ENCODE assay signal across 9 mouse cellular contexts in genomic region chr8:55939870-55940525, GRCm38 (mm10). TPM values are rescaled to one million over a fixed set of nuclear protein-coding genes. Genes with fewer than 3 reads are reported as not detected.
A peak's percentile ranks its signal among the peaks of the same experiment; 100 is the strongest.
DNase-seq lines count a peak whose midpoint lies in the region; ATAC-seq and TF ChIP-seq lines count a peak whose summit lies in the region.
"Had no signal": no experiment of that assay in that cellular context is flagged by ENCODE, and none has a peak within 500 bp of the region (broad histone marks: within the 10 kb centered on the region; RNA-seq: fewer than 3 reads in every experiment).

Gene Glra3, plus strand, starts transcription at chr8:55940460.

- WGBS in heart, embryonic 14.5 days = 13% methylated on average over 11 of the region's 11 CpGs
- WGBS in hindbrain, postnatal 0 days = 8% methylated on average over 11 of the region's 11 CpGs
- WGBS in stomach, embryonic 15.5 days = 13% methylated on average over 11 of the region's 11 CpGs

- no peak for DNase-seq in heart, postnatal 10 days
- peak; percentile 29 for DNase-seq in embryo, embryonic 9.5 days (ENCODE audit: extremely low spot score)
- DNase-seq in hindbrain, postnatal 0 days (ENCODE audit: low spot score) = peak; percentile 82
- DNase-seq in mesoderm, embryonic 11.5 days (ENCODE audit: low read depth, low spot score) = peak; percentile 44
- DNase-seq in gastrocnemius, adult 8-10 months (ENCODE audit: low spot score in 2 of 2) = no peak
- no peak for DNase-seq in adrenal gland, adult (ENCODE audit: inconsistent age in 2 of 2, low spot score in 1 of 2)

- H3K4me1 ChIP-seq in heart, embryonic 14.5 days (ENCODE audit: control insufficient read depth in 2 of 2, insufficient read depth in 2 of 2, low read length in 2 of 2) = no peaks in the 10 kb centered on the region; a peak in 1 of 4 replicates
- H3K4me1 ChIP-seq in hindbrain, postnatal 0 days (ENCODE audit: insufficient read depth, low read length) = 0 out of 2 replicates have a peak, but pooled peaks cover 5% of the 10 kb centered on the region
- H3K4me1 ChIP-seq in stomach, embryonic 15.5 days = no peaks in the 10 kb centered on the region

- no peak within 1 kb of the TSS for H3K4me3 ChIP-seq in heart, embryonic 14.5 days (ENCODE audit: control insufficient read depth in 1 of 2, insufficient read depth in 1 of 2, low read depth in 1 of 2, low read length in 2 of 2)
- peak within 1 kb of the TSS; percentile 44 for H3K4me3 ChIP-seq in hindbrain, postnatal 0 days (ENCODE audit: low read length)
- no peak within 1 kb of the TSS for H3K4me3 ChIP-seq in stomach, embryonic 15.5 days (replicated peaks)

- no peaks in the 10 kb centered on the region for H3K27me3 ChIP-seq in heart, embryonic 14.5 days (ENCODE audit: control insufficient read depth, insufficient read depth, low read length)
- no peaks in the 10 kb centered on the region for H3K27me3 ChIP-seq in hindbrain, postnatal 0 days (ENCODE audit: insufficient read depth, low read length)
- H3K27me3 ChIP-seq in stomach, embryonic 15.5 days (replicated peaks) = no peaks in the 10 kb centered on the region

- intact Hi-C loops in heart, postnatal 10 days (cut with DNase I) = no loop called here

- no peak within 1 kb of the TSS for H3K9ac ChIP-seq in heart, embryonic 14.5 days (ENCODE audit: low read length)
- H3K9ac ChIP-seq in hindbrain, postnatal 0 days (replicated peaks; ENCODE audit: low read length) = peak within 1 kb of the TSS; percentile 43
- no peak within 1 kb of the TSS for H3K9ac ChIP-seq in stomach, embryonic 15.5 days

- no peak for TF ChIP-seq CTCF in hindbrain, postnatal 0 days (IDR thresholded peaks at IDR 0.05; ENCODE audit: low read depth)

- peak within 1 kb of the TSS; percentile 41 for H3K4me2 ChIP-seq in heart, embryonic 14.5 days (ENCODE audit: low read length)
- H3K4me2 ChIP-seq in hindbrain, postnatal 0 days (ENCODE audit: low read depth, low read length) = peak within 1 kb of the TSS; percentile 66
- peak within 1 kb of the TSS; percentile 28 for H3K4me2 ChIP-seq in stomach, embryonic 15.5 days

- ATAC-seq in heart, embryonic 14.5 days (ENCODE audit: insufficient number of reproducible peaks, insufficient read depth, low FRiP score, low read depth) = no peak
- peak; percentile 98 for ATAC-seq in hindbrain, postnatal 0 days
- ATAC-seq in stomach, embryonic 15.5 days (ENCODE audit: insufficient read depth, low FRiP score, low read depth) = no peak

- H3K36me3 ChIP-seq in heart, embryonic 14.5 days (ENCODE audit: control insufficient read depth, insufficient read depth, low read length) = no peaks in the 10 kb centered on the region
- no peaks in the 10 kb centered on the region for H3K36me3 ChIP-seq in hindbrain, postnatal 0 days (ENCODE audit: insufficient read depth, low read length)
- H3K36me3 ChIP-seq in stomach, embryonic 15.5 days = no peaks in the 10 kb centered on the region

- no peaks in the 10 kb centered on the region for H3K9me3 ChIP-seq in heart, embryonic 14.5 days (ENCODE audit: control insufficient read depth, low read length)
- no peaks in the 10 kb centered on the region for H3K9me3 ChIP-seq in hindbrain, postnatal 0 days (ENCODE audit: low read length)
- H3K9me3 ChIP-seq in stomach, embryonic 15.5 days = no peaks in the 10 kb centered on the region

- H3K27ac ChIP-seq in heart, embryonic 14.5 days (replicated peaks in 1 of 2; ENCODE audit: control insufficient read depth in 1 of 2, insufficient read depth in 1 of 2, low read depth in 2 of 2, low read length in 2 of 2) = no peak within 1 kb of the TSS
- peak within 1 kb of the TSS; percentile 32; the same call in 1 of the 2 replicates for H3K27ac ChIP-seq in hindbrain, postnatal 0 days
- no peak within 1 kb of the TSS for H3K27ac ChIP-seq in stomach, embryonic 15.5 days

RNA-seq across cellular contexts. Expression of gene Glra3, which starts in this region (rescaled TPM):
- 0.03 TPM in 1 of 2 replicates, not detected in the other for polyA plus RNA-seq in heart, embryonic 14.5 days (2014; fragmentation: Nextera tagmentation; extraction: Ambion mirVana)
- not detected for total RNA-seq in heart, postnatal 10 days (2021)
- 6.2 and 6.5 TPM in 2 replicates for total RNA-seq in hindbrain, postnatal 0 days (2014; rRNA removed)
- polyA plus RNA-seq in hindbrain, postnatal 0 days (2015; fragmentation: Nextera tagmentation; extraction: Ambion mirVana) = 1.8 and 2.2 TPM in 2 replicates
- polyA plus RNA-seq in stomach, embryonic 15.5 days (2015; fragmentation: Nextera tagmentation; extraction: Ambion mirVana) = not detected in 2 replicates
- not detected for total RNA-seq in gastrocnemius, adult 8-10 months (2022)
- total RNA-seq: MEL had no signal

Comparison
In these comparisons a context has a peak if more than half of its experiments do, and no peak if none do; other contexts are left out.
1. DNase-seq: peak in embryo, embryonic 9.5 days (single experiment), hindbrain, postnatal 0 days (single experiment) and mesoderm, embryonic 11.5 days (single experiment); none in heart, postnatal 10 days (0 of 2), gastrocnemius, adult 8-10 months (0 of 2) and adrenal gland, adult (0 of 2).
2. Peak in every context shown above with its lines, with median percentiles within 50 percentile points of each other: H3K4me2 ChIP-seq.